Mouse (Mus musculus): ENCODE data around the gene Gm5800.
"Not testable (repeated sequence)": the region's sequence is repeated elsewhere in the genome, so short reads cannot be mapped to it uniquely, and the experiment has no call there.

The Gm5800 gene

GRCm38 (mm10) chr14:51717083-51717482 lies at the start of gene Gm5800:
TSS of gene Gm5800 (minus strand) at chr14:51717183.
- no peak for DNase-seq (ENCODE audit: low spot score in 2 of 2)

GRCm38 (mm10) chr14:51755944-51756343 lies 39.0 kb upstream of the Gm5800 start:
- DNase-seq (ENCODE audit: low spot score in 2 of 2), result no peak

- no peak for DNase-seq (ENCODE audit: low spot score in 2 of 2)
Observed at GRCm38 (mm10) chr14:51740347-51741170, 23.6 kb upstream of the Gm5800 start.

- no peak for DNase-seq (ENCODE audit: low spot score in 2 of 2)
Observed at GRCm38 (mm10) chr14:51739150-51739993, 22.4 kb upstream of the Gm5800 start.

GRCm38 (mm10) chr14:51738411-51739149 lies 21.6 kb upstream of the Gm5800 start:
- DNase-seq (ENCODE audit: low spot score in 2 of 2), result no peak

GRCm38 (mm10) chr14:51737967-51738366 lies 21.0 kb upstream of the Gm5800 start:
- no peak for DNase-seq (ENCODE audit: low spot score in 2 of 2)

GRCm38 (mm10) chr14:51695368-51695767 lies 21.6 kb downstream of the Gm5800 start, which contains the start of gene Gm17079:
TSS of gene Gm17079 (minus strand) at chr14:51695468.
- DNase-seq (ENCODE audit: low spot score in 2 of 2), result not testable (repeated sequence)

- DNase-seq (ENCODE audit: low spot score in 2 of 2), result no peak
Observed at GRCm38 (mm10) chr14:51677269-51677668, 39.7 kb downstream of the Gm5800 start.
